Mouse (Mus musculus): ENCODE measurements at regions not wholly inside any gene's neighbourhood (a gene's known extent, or its start where the extent isn't known, plus 50 kb on each side); places are given as distances from the start of the nearest gene placed in this dataset.

DNA sequence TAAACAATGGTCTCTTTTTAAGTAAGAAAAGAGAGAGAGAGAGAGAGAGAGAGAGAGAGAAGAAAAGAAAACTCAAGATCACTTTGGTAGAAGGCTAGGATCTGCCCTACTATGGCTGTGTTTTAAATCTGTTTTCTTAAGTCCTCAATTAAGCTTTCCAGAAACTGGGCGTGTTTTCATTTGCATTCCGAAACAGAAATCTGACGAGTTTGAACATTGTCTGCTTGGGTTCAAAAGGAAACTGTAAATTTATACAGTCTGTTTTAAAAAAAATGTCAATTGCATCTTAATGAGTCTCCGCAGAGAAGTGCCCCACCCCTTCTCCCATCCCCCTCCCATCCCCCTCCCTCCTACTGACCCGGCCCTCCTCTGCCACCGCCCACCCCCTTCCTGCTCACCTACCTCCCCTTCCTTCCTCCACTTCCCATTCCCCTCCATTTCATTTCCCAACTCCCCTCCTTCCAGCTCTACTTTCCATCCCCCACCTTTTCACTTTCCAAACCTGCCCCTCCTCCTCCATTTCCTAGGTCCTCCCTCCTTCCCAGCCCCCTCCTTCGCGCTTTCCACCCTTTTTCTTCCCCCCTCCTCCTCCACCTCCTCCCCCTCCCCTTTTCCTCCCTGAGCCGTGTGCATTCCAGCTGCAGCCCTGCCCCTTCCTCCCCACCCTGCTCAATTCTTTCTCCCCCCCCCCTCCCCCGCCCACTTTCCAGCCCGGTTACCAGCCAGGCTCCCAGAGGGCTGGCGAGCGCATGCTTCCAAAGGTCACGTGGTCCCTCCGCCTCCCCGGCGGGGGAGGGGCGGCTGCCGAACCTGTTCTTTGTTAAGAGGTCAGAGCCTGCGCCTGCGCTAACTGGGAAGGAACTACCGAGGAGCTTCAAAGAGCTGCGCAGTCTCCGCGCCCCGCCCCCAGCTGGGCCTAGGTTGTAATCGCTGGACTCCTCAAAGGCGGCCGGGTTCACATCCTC lies 77.7 kb upstream of the Tbl1x start:
- ATAC-seq (replicated peaks; ENCODE audit: low FRiP score, poor library complexity, severe bottlenecking): peak; percentile 64

DNA sequence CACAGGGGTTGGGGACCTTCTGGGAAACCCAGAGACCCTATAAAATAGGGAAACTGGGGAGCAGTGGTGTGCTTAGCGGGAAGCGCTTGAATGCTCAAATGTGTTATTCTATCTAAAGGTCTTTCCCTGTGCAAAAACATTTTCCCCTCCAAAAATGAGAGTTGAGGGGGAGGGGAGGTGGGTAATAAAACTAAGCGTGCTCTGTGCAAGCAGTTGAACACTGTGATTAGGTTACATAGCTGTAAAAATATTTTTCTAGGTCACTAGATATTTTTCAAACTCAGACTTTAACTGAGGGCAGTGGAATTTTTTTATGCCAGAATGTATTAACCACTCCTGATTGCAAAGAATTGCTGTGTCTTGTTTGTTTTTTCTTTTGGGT lies 77.0 kb upstream of the Tbl1x start:
- ATAC-seq (replicated peaks; ENCODE audit: low FRiP score, poor library complexity, severe bottlenecking): no peak

DNA sequence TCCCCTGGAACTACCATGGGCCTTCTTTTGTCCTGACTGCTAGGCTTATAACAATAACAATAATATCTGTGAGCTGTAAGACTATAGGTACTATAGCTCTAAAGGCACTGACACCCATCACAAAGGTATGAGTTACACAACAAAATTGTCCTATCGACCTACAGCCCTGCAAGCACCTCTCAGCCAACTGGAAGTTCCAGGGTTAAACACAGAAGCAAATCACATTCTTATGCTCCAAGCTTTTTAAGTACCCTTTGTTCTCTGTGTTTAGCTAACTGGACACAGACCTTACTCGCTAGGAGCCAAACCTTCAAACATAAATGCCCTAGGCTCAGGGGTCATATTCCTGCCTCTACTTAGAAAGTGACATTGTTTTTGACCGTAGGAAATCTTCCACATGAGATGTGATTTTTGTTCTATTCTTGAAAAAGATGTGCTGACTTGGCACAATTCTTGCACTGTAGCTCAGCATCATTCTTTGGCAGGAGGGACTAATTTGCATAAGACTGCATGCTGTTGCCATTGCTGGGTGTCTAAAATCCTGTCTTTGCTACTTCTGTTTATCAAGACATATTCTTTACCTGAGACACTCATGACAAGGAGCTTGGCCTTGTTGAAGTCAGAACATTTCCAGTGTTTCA lies 66.8 kb upstream of the Tbl1x start:
- ATAC-seq (replicated peaks; ENCODE audit: low FRiP score, poor library complexity, severe bottlenecking): no peak

DNA sequence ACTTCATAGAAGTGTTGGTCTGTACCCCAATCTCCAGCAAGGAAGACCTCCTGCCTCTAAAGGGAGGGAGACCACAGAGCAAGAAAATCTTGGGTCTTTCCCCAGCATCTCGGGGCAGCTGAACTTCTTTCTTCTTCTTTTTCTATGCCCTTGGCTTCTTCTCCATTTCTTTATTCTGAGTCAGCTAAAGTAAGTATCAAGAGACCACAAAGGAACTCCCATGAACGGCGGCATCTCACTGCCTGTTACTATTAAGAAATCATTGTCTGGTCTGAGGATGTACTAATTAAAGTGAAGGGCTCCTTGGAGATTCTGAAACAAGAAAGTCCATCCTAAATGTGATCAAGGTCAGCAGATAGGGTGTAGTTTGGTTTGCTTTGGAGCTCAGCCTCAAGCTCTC lies 64.1 kb upstream of the Tbl1x start:
- no peak for ATAC-seq (replicated peaks; ENCODE audit: low FRiP score, poor library complexity, severe bottlenecking)

DNA sequence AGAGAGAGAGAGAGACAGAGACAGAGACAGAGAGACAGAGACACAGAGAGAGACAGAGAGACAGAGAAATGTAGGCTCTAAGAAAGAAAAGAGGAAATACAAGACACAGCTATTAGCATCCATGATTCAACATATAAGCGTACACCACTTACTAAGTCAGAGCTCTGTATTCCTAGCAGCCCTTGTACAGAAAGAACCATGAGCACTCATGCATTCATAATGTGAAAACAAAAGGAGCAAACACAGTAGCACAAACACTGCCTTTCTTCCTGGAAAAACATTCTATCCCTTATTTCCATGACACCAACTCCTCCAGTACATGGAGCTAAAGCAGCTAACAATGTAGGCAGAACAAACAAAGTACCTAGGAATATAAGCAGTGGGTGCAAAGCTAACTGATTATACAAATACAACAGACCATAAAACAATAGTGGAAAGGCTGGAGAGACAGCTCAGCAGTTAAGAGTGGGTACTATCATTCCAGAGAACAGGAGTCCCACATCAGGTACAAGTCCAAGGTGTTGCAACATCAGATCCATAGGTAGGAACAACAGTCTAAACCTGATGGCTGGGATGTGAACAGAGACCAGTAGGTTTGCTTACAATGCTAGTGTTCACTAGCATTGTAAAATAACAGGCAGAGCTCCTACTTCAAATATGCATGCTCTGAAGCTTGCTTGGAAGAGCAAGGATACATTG lies 58.7 kb upstream of the Tbl1x start:
- no peak for ATAC-seq (replicated peaks; ENCODE audit: low FRiP score, poor library complexity, severe bottlenecking)
